Mouse (Mus musculus) G1E (cell line): ENCODE results near the gene Wnt16. TPM values are rescaled to one million over a fixed set of nuclear protein-coding genes. Genes with fewer than 3 reads are reported as not detected.
"Not testable (repeated sequence)": the region's sequence is repeated elsewhere in the genome, so short reads cannot be mapped to it uniquely, and the experiment has no call there.

ENCODE experiments used
- ATAC-seq: 2 replicates; pipeline ENCODE4 v1.8.0; 2016; ENCODE audit warnings: mild to moderate bottlenecking; ENCODE audit not compliant: insufficient number of reproducible peaks, poor library complexity, low FRiP score, severe bottlenecking; ENCODE audit errors: extremely low read depth
- DNase-seq: peaks from one replicate; pipeline ENCODE4 v3.0.0; 2012; ENCODE audit warnings: low spot score
- H3K27me3 ChIP-seq: 2 replicates; pipeline ENCODE4 v1.6.1; 2012; ENCODE audit warnings: mild to moderate bottlenecking, low read length, inconsistent platforms; ENCODE audit not compliant: insufficient read depth
- H3K36me3 ChIP-seq: replicated peaks from 2 replicates; pipeline ENCODE3; 2012; ENCODE audit warnings: mild to moderate bottlenecking, inconsistent platforms
- H3K4me1 ChIP-seq: 2 replicates; pipeline ENCODE4 v1.6.1; 2012; ENCODE audit warnings: low read depth, low read length, inconsistent platforms, mixed read lengths; ENCODE audit not compliant: insufficient read depth
- H3K4me3 ChIP-seq: 2 replicates; pipeline ENCODE4 v1.5.1; 2012; ENCODE audit warnings: low read depth, mild to moderate bottlenecking, inconsistent platforms, low read length, moderate library complexity, mixed read lengths
- H3K9me3 ChIP-seq: replicated peaks from 2 replicates; pipeline ENCODE4 v1.6.1; 2012; ENCODE audit warnings: inconsistent platforms
- CTCF ChIP-seq: IDR thresholded peaks from 2 replicates; pipeline ENCODE4 v1.5.1; 2012; ENCODE audit warnings: low read depth, low read length, inconsistent platforms, mixed read lengths
- GATA1 ChIP-seq: IDR thresholded peaks from 2 replicates; pipeline ENCODE4 v1.6.1; 2012; ENCODE audit warnings: borderline replicate concordance, low read length, inconsistent platforms, mixed read lengths
- GATA2 ChIP-seq: IDR thresholded peaks from 2 replicates; pipeline ENCODE4 v1.6.1; 2012; ENCODE audit warnings: low read depth, low read length, inconsistent platforms, borderline replicate concordance
- POLR2AphosphoS5 ChIP-seq: IDR thresholded peaks from 2 replicates; pipeline ENCODE4 v1.6.1; 2012; ENCODE audit warnings: low read depth, low read length, inconsistent platforms; ENCODE audit not compliant: insufficient replicate concordance
- TAL1 ChIP-seq: conservative IDR thresholded peaks from 2 replicates; pipeline ENCODE4 v1.6.1; 2012; ENCODE audit warnings: low read depth, low read length, inconsistent platforms, mixed read lengths
- polyA plus RNA-seq: library from polyadenylated mRNA; stranded (reverse); fragments of >175 nt; gene quantifications from 2 replicates; pipeline ENCODE4 v1.2.3, GENCODE M21; 2012
- total RNA-seq, 2 experiments: library from RNA; stranded (forward) in 1 of 2; stranded (reverse) in 1 of 2; fragments of 200-1000 nt in 1 of 2; fragments of >200 nt in 1 of 2; fragmentation: Nextera tagmentation in 1 of 2; gene quantifications; 2 replicates each; pipeline ENCODE4 v1.2.3; 2014 to 2017

The Wnt16 gene
- total RNA-seq (2014; fragmentation: Nextera tagmentation), result not detected in 2 replicates
- total RNA-seq (2017), result 0.12 TPM in 1 of 2 replicates, not detected in the other
- polyA plus RNA-seq, result not detected in 2 replicates

DNA sequence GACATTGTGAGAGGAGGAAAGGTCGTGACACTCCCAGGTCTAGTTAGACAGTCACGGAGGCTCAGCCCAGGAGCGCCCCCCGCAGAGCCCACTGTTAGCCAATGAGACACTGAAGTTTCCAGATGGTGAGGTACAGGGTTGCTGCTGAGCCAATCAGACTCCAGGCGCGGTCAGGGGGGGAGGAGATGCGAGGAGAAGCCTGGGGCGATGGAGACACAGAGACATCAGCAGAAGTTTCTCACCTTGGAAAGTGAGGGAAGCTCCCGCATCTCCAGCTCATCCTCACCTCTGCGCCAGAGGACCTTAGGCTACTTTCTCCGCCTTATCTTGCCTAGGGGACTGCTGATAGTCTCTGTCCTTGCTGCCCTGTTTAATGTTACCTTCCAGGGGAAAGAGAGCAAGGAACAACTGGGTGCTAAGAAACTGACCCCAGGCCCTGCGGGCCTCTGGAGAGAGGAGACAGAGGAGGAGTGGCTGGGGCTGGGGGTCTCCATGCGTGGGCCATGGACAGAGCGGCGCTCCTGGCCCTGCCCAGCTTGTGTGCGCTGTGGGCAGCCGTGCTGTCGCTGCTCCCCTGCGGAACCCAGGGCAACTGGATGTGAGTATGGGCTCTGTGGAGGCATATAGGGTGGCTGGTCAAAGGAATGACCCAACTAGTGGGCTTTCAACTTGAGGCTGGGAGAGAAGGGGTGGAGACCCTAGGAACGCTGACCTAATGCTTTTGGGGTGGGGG, at the start of gene Wnt16:
Wnt16 (plus strand) TSS at position 224 of the 733 bp plus-strand sequence.
- TF ChIP-seq TAL1 (no peak), CTCF (no peak), POLR2AphosphoS5 (no peak), GATA2 (no peak), GATA1 (no peak)
- no peaks in the 10 kb centered on the region for H3K36me3 ChIP-seq
- peaks cover 27% of the 10 kb centered on the region for H3K27me3 ChIP-seq
- H3K9me3 ChIP-seq, result no peaks in the 10 kb centered on the region
- ATAC-seq (no peak), DNase-seq (no peak)
- no peak within 1 kb of the TSS for H3K4me3 ChIP-seq
- H3K4me1 ChIP-seq, result no peaks in the 10 kb centered on the region

DNA sequence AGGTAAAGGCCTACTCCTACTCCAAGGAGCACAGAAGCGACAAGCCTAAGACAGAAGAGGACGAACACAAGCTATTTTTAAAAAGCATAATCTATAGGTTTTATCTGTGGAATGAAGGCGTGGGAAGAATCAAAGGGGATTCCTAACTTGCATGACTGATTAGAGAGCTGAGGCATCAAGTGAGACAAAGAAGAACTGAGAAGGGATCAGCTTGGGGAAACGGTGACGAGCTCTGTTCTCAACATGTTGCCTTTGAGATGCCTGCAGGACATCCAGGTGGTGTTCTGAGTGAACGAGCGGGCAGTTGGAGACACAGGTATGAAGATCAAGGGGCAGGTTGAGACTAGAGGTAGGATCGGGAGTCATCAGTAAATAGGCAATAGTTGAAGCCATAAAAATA, 44.7 kb upstream of the Wnt16 start:
- H3K27me3 ChIP-seq, result peaks cover 2% of the 10 kb centered on the region
- H3K4me1 ChIP-seq, result no peaks in the 10 kb centered on the region
- no peaks in the 10 kb centered on the region for H3K36me3 ChIP-seq
- no peak for DNase-seq
- no peaks in the 10 kb centered on the region for H3K9me3 ChIP-seq
- ATAC-seq, result no peak
- TF ChIP-seq GATA2 (no peak), TAL1 (no peak), POLR2AphosphoS5 (no peak), GATA1 (no peak), CTCF (no peak)
- H3K4me3 ChIP-seq, result no peak overlapping the region

DNA sequence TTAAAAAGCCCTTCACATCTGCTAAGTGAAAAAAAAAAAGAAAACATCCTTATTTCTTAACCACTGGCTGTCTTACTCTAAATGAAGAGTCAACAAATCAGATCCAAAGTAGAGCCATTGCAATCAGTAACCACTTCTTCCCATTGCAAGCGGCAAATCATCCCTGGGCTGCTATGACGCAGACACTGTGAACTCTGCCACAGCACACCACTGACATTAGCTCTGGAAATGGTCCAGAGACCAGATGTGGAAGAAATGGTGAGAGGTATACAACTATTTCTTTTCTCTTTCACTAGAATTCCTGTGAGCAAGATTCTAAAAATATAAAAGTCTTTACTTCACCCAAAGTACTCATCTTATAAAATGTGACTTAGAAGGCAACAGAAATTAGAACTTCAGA, 41.3 kb upstream of the Wnt16 start:
- no peaks in the 10 kb centered on the region for H3K9me3 ChIP-seq
- ATAC-seq, result no peak
- H3K4me3 ChIP-seq, result no peak overlapping the region
- H3K36me3 ChIP-seq, result no peaks in the 10 kb centered on the region
- H3K4me1 ChIP-seq, result no peaks in the 10 kb centered on the region
- no peak for DNase-seq
- no peak for TF ChIP-seq TAL1
- TF ChIP-seq POLR2AphosphoS5, result no peak
- TF ChIP-seq GATA1, result no peak
- TF ChIP-seq GATA2, result no peak
- TF ChIP-seq CTCF, result no peak
- no peaks in the 10 kb centered on the region; the same call in 1 of the 2 replicates for H3K27me3 ChIP-seq

DNA sequence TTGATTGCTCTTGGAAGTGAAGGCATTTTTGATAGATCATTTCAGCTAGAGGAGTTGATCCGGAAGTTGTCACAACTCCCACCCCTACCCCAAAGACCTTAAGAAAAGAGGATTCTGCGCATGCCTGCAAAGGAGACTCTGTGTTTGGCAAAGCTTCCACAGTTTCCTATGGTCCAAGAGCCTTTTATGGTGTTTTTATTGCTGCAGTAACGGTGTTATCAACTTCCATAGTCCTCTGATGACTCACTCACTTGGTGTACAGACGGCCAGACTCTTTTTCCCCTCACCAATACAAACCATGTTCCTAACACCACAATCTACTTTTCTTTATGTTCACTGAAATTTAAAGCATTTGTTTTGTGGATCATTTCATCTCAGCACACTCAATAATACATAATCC, 29.2 kb upstream of the Wnt16 start:
- Histone ChIP-seq H3K4me3 (no peak overlapping the region), H3K4me1 (no peaks in the 10 kb centered on the region)
- no peak for DNase-seq

DNA sequence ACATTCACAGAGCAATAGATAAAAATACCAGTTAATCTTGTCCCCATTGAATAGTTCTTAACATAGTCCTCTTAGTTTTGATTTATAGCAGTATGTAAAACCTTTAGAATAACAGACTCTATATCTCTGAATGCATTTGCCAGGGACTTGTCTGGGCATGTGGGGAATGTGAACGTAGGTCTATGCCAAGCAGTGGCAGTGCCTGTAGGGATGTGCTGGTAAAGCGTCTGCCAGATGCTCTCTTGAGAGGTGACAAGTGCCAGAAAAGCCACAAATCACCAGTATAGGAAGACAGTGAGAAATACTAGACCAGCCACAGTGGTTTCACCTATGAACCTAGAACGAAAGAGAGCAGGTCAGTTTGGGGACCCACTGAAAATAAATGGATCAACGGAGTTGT, 25.5 kb upstream of the Wnt16 start:
- H3K9me3 ChIP-seq, result no peaks in the 10 kb centered on the region
- no peak overlapping the region for H3K4me3 ChIP-seq
- DNase-seq (no peak), ATAC-seq (no peak)
- no peak for TF ChIP-seq GATA2
- no peak for TF ChIP-seq GATA1
- no peak for TF ChIP-seq CTCF
- TF ChIP-seq TAL1, result no peak
- TF ChIP-seq POLR2AphosphoS5, result no peak
- no peaks in the 10 kb centered on the region for H3K36me3 ChIP-seq
- no peaks in the 10 kb centered on the region for H3K4me1 ChIP-seq
- no peaks in the 10 kb centered on the region for H3K27me3 ChIP-seq

More for the DNA sequence above, 29.2 kb upstream of the Wnt16 start:
- TF ChIP-seq POLR2AphosphoS5, result no peak
- TF ChIP-seq GATA2, result no peak
- TF ChIP-seq TAL1, result no peak
- no peak for TF ChIP-seq GATA1
- TF ChIP-seq CTCF, result no peak
- Histone ChIP-seq H3K36me3 (no peaks in the 10 kb centered on the region), H3K27me3 (peaks cover 3% of the 10 kb centered on the region; the same call in 1 of the 2 replicates), H3K9me3 (no peaks in the 10 kb centered on the region)
- no peak for ATAC-seq

DNA sequence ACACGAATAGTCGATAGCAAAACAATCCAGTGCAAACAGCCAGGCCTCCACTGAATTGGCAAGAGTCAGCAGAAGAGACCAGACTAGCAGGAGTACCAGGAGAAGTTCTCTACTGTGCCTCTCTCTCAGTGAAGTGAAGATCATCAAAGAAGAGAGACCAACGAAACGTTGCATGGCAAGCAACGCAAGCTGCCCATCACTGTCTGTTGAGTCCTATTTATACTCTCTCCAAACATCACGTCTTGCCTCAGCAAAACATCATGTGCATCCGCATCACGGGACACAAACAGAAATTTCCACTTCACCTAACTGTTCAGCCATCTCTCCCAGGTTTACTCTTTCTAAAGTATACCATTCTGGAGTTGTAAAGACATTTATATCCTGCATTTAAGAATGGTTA, 23.9 kb upstream of the Wnt16 start:
- H3K27me3 ChIP-seq, H3K36me3 ChIP-seq, H3K4me1 ChIP-seq, H3K9me3 ChIP-seq, ATAC-seq, DNase-seq, H3K4me3 ChIP-seq: not testable (repeated sequence)

DNA sequence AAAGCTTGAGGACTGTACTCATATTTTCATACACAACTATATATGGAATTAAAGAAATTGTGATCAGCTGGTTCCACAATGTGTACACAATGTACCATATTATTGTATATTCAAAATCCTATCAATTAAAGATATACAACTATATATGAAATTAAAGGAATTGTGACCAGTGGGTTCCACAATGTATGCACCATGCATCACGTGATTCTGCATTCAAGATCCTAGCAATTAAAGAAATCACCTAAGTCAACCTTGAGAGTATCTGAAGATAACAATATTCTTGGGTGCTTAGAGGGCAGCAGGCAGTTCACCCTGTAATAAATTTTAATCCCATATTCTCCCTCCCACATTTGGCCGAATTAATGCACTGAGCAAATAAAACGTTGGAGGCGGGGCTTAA, 22.0 kb upstream of the Wnt16 start:
- no peaks in the 10 kb centered on the region for H3K27me3 ChIP-seq
- TF ChIP-seq TAL1, result no peak
- TF ChIP-seq GATA2, result no peak
- no peak for TF ChIP-seq GATA1
- H3K36me3 ChIP-seq, result no peaks in the 10 kb centered on the region
- H3K4me3 ChIP-seq, result no peak overlapping the region
- DNase-seq, result no peak
- ATAC-seq, result no peak
- H3K9me3 ChIP-seq, result no peaks in the 10 kb centered on the region
- no peaks in the 10 kb centered on the region for H3K4me1 ChIP-seq
